Mouse (Mus musculus) retina, embryonic 14.5 days (tissue): ENCODE measurements at regions not wholly inside any gene's neighbourhood (a gene's known extent, or its start where the extent isn't known, plus 50 kb on each side); places are given as distances from the start of the nearest gene placed in this dataset.

Experiments used
- DNase-seq: peaks from one replicate; pipeline ENCODE4 v3.0.0-alpha.2; 2015; ENCODE audit warnings: low spot score

GRCm38 (mm10) chr5:74771121-74771520, 68.4 kb upstream of the Lnx1 start:
- DNase-seq: no peak

DNA sequence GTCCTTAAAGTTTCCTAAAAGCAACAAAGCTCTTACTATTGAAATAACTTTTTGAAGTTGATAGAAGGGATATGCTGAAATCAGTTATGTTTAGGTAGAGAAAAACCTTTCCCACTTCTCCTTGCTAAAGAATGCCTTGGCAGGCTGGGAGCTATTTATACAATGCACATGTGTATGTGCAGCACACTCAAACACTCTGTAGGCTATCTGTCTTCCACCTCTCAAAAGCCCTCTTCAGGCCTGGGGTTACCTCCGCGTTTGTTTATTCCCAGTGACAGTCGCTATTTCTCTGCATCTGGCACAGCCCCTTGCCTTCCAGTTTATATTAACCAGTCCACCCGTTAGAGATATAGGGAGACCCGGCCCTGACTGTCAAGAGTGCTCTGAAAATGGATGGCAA, 66.3 kb upstream of the Lnx1 start:
- no peak for DNase-seq

DNA sequence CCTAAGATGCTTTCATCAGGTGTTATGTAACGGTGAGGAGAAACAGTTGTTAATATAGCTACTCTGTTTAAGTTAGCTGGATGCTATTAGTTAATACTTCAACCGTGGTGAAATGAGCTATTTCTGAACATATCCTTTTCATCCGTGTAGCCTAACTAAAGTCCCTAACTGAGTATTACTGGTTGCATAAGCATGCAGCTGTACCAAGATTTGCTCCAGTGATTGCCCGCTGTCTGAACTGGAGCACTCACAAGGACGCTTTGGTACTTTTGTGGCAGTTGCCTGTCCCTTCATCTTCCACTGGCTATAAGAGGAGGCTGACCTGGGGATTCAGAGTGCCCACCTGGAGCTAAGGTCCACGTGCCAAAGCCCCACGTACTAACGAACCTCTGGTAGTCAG, 65.3 kb upstream of the Lnx1 start:
- no peak for DNase-seq

- DNase-seq: no peak
Measured at GRCm38 (mm10) chr5:74766211-74766610, 63.5 kb upstream of the Lnx1 start.

DNA sequence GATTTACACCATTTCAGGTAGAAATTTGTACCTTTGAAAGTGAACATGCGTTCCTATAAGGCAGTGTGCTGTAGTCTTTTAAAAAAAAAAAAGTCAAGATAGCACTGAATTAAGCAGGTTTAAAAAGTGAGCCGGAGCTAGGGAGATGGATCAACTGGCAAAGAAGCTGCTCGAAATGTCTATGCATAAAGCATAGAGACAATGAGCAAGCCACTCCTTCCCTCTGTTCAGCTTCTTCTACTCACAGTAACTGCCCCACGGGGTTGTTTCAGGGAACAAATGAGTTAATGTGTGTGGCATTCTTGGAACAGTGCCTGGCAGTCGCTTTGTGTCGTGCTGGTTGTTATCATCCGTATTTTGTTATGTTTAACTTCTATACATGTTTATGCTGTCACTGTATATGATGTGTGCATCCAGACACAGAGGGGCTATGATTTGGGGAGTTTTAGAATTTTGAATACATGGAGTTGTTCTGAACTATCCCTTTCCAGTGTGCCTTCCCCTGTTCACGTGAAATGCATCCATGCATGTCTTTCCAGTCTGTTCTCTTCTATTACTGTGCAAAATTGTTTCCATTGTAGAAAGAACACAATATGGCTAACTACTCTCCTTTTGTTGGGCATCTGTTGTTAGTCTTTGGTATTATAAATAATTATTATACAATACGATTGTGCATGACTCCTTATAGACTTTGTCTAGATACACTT, 62.5 kb upstream of the Lnx1 start:
- no peak for DNase-seq

- DNase-seq: no peak
Measured at GRCm38 (mm10) chr5:74757557-74757956, 54.8 kb upstream of the Lnx1 start.

DNA sequence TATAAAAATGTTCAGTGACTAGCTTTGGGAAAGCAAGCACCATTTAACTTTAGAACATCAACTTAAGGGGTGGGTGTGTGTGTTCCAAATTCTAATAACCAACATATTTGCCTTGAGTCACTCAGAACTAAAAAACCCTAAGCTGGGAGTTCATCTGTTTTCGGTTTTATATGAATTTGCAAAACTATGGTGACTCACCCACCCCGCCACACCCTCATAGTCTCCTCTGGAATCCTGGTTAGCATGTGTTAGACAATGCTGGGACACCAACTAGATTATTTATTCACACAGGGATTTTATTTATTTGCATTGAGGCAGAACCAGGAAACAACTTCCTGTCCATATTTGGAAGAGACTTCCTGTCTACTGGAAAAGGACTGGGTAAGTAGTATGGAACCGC, 50.2 kb upstream of the Lnx1 start:
- DNase-seq: no peak
